Mouse (Mus musculus): Measurements from ENCODE around the gene Nanp.
A peak's percentile ranks its signal among the peaks of the same experiment; 100 is the strongest.

Gene Nanp

GRCm38 (mm10) chr2:150997618-150998017 lies 41.6 kb downstream of the Nanp start:
- no peak for DNase-seq (ENCODE audit: low read depth)

- no peak for DNase-seq (ENCODE audit: low read depth)
These were observed 43.9 kb downstream of the Nanp start for GRCm38 (mm10) chr2:150995324-150995723.

- no peak for DNase-seq (ENCODE audit: low read depth)
These were observed 48.1 kb downstream of the Nanp start for GRCm38 (mm10) chr2:150991050-150991449.

DNA sequence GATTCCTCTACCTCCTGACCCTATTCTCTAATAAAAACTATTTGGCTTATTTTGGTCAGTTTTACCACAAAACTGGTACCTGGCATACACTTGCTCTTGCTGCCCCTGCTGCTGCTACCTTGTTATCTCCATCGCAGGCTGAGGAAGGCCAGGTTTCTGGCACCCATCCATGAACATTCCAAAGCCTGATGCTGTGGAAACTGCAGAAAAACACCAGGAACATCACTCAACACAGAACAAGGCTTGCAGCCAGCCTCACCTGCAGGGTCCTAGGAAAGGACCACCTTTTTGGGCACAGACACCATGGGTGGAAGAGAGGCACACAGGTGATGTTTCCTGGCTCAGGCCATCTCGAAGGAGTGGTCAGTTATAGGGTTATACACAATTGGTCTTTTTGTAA lies 48.7 kb downstream of the Nanp start:
- no peak for DNase-seq (ENCODE audit: low read depth)

DNA sequence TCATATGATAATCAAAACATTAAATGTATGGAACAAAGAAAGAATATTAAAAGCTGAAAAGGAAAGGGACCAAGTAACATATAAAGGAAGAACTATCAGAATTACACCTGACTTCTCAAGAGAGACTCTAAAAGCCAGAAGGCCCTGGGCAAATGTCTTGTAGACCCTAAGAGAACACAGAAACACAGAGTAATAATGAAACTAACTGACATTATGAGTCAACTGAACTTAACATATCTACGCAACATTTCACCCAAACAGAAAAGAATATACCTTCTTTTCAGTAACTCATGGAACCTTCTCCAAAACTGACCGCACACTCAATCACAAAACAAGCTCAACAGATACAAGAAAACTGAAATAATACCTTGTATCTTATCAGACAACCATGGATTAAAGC lies 53.8 kb downstream of the Nanp start:
- no peak for DNase-seq (ENCODE audit: low read depth)

GRCm38 (mm10) chr2:150982051-150982450 lies 57.1 kb downstream of the Nanp start:
- peak; percentile 7 for DNase-seq (ENCODE audit: low read depth)

DNA sequence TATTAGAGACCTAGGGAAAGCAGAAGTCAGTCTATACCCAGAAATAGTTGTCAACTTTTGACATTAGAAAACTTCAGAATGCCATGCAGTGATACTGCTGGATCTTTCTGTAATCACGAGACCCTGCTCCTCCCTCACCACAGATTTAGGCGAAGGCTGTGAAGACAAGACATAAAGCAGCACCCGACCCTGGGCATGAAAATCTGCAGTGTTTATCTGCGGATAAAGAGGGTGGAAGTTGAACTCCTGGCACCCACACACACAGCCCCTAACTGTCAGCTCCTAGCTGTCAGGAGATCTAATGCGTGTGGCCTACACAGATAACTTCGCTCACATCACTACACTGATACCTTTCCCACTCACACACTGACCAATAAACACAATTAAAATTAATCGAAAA lies 57.7 kb downstream of the Nanp start:
- DNase-seq (ENCODE audit: low read depth), result no peak

DNA sequence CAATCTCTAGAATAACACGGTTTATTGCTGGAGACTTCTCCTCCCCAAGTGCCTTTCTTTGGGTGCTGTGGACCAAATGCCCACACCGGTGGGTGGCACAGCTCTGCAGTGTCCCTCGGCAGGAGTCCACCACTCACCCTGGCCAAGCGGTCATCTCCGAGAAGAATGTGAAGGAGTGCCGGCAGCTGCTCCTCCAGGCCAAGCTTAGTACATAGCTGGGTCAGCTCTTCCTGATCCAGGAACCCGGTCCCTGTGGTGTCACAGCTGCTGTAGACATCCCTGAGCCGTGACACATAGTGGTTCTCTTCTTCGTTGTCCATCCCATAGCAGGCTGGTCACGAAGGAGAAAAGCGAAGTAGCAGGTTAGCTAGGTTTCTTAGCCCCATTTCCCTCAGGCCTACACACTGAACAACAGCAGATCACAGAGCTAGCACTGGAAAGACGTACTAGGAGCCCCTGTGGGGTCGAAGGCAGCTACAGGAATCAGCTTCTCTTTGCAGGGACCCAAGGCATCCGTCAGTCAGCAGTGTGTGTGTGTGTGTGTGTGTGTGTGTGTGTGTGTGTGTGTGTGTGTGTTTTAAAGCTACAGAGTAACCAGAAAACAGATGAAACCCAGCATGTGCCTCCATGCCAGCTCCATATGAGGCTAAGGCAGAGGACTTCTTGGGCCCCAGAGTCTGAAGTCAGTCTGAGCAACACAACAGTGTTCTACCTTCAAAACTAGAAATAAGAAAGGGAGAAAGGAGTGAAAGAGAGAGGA lies 59.2 kb downstream of the Nanp start:
- no peak for DNase-seq (ENCODE audit: low read depth)
